Mouse (Mus musculus): Measurements from ENCODE around the gene Tpr. TPM values are rescaled to one million over a fixed set of nuclear protein-coding genes. Genes with fewer than 3 reads are reported as not detected.

Tpr gene
- polyA plus RNA-seq, 1 experiment from 2014 or later, result 189 TPM

GRCm38 (mm10) chr1:150396001-150396400 lies 3.4 kb downstream of the Tpr start:
- in situ Hi-C loops (cut with MboI; ENCODE audit: low pct_unique_long_range_greater_than_20kb), result loop anchor here (25.0 kb wide), 1 partner anchor 284 kb away; the partner anchor contains the start of gene Ptgs2
- ChIA-PET POLR2A (no interaction called here), CTCF (interaction anchor here (1.1 kb wide), 1 partner anchor 38 kb away, joined by 3 read pairs; no protein-coding TSS in a partner anchor)
- ATAC-seq, result no peak
- H3K27me3 ChIP-seq, result no peaks in the 10 kb centered on the region
- DNase-seq (ENCODE audit: low read depth, low spot score), result no peak
- TF ChIP-seq CTCF (IDR thresholded peaks at IDR 0.05), result no peak

- ChIA-PET POLR2A (no interaction called here), CTCF (interaction anchor here (0.8 to 4.6 kb wide), 4 partner anchors 11 to 22 kb away, joined by 4 to 18 read pairs (median 4); partner anchors contain the start of genes Odr4 and Tpr)
- no peaks in the 10 kb centered on the region for H3K27me3 ChIP-seq
- TF ChIP-seq CTCF (IDR thresholded peaks at IDR 0.05), result no peak
- in situ Hi-C loops (cut with MboI; ENCODE audit: low pct_unique_long_range_greater_than_20kb), result no loop called here
- ATAC-seq (no peak), DNase-seq (ENCODE audit: low read depth, low spot score) (no peak)
These were observed 11.3 kb downstream of the Tpr start for GRCm38 (mm10) chr1:150403914-150404313.

- in situ Hi-C loops (cut with MboI; ENCODE audit: low pct_unique_long_range_greater_than_20kb), result no loop called here
These were observed 11.9 kb downstream of the Tpr start for GRCm38 (mm10) chr1:150404555-150404954.

GRCm38 (mm10) chr1:150407285-150407684 lies 14.6 kb downstream of the Tpr start:
- in situ Hi-C loops (cut with MboI; ENCODE audit: low pct_unique_long_range_greater_than_20kb), result loop anchor here (5.0 kb wide), 1 partner anchor 35 kb away; no protein-coding TSS in a partner anchor
- ATAC-seq (no peak), DNase-seq (ENCODE audit: low read depth, low spot score) (no peak)
- no peak for TF ChIP-seq CTCF (IDR thresholded peaks at IDR 0.05)
- POLR2A ChIA-PET, result no interaction called here
- CTCF ChIA-PET, result interaction anchor here (0.7 to 0.8 kb wide), 2 partner anchors 13 to 14 kb away, joined by 3 read pairs; no protein-coding TSS in a partner anchor
- no peaks in the 10 kb centered on the region for H3K27me3 ChIP-seq

More at GRCm38 (mm10) chr1:150404555-150404954, 11.9 kb downstream of the Tpr start:
- POLR2A ChIA-PET, result no interaction called here
- CTCF ChIA-PET, result interaction anchor here (1.4 to 4.6 kb wide), 2 partner anchors 11 to 21 kb away, joined by 4 to 18 read pairs; partner anchors contain the start of genes Odr4 and Tpr
- TF ChIP-seq CTCF (IDR thresholded peaks at IDR 0.05), result no peak
- H3K27me3 ChIP-seq, result no peaks in the 10 kb centered on the region
- no peak for DNase-seq (ENCODE audit: low read depth, low spot score)
- ATAC-seq, result no peak

GRCm38 (mm10) chr1:150409996-150410395 lies 17.4 kb downstream of the Tpr start:
- ChIA-PET POLR2A (no interaction called here), CTCF (interaction anchor here (0.8 to 1.2 kb wide), 3 partner anchors 13 to 48 kb away, joined by 3 to 4 read pairs (median 3); no protein-coding TSS in a partner anchor)
- in situ Hi-C loops (cut with MboI; ENCODE audit: low pct_unique_long_range_greater_than_20kb), result loop anchor here (5.0 kb wide), 1 partner anchor 32 kb away; no protein-coding TSS in a partner anchor
- no peaks in the 10 kb centered on the region for H3K27me3 ChIP-seq
- TF ChIP-seq CTCF (IDR thresholded peaks at IDR 0.05), result no peak
- ATAC-seq, result no peak
- DNase-seq (ENCODE audit: low read depth, low spot score), result no peak

GRCm38 (mm10) chr1:150416006-150416405 lies 23.4 kb downstream of the Tpr start:
- in situ Hi-C loops (cut with MboI; ENCODE audit: low pct_unique_long_range_greater_than_20kb), result no loop called here
- CTCF ChIA-PET, result interaction anchor here (0.8 to 1.8 kb wide), 3 partner anchors 9 to 13 kb away, joined by 4 to 6 read pairs (median 5); no protein-coding TSS in a partner anchor
- no peak for ATAC-seq
- POLR2A ChIA-PET, result interaction anchor here (1.1 kb wide), 1 partner anchor 9 kb away, joined by 3 read pairs; no protein-coding TSS in a partner anchor
- no peak for DNase-seq (ENCODE audit: low read depth, low spot score)
- TF ChIP-seq CTCF (IDR thresholded peaks at IDR 0.05), result no peak
- H3K27me3 ChIP-seq, result no peaks in the 10 kb centered on the region

- TF ChIP-seq CTCF (IDR thresholded peaks at IDR 0.05), result no peak
- in situ Hi-C loops (cut with MboI; ENCODE audit: low pct_unique_long_range_greater_than_20kb), result no loop called here
- ChIA-PET POLR2A (no interaction called here), CTCF (interaction anchor here (0.8 to 1.6 kb wide), 4 partner anchors 15 to 21 kb away, joined by 3 to 4 read pairs (median 4); no protein-coding TSS in a partner anchor)
- no peak for DNase-seq (ENCODE audit: low read depth, low spot score)
- H3K27me3 ChIP-seq, result no peaks in the 10 kb centered on the region
- no peak for ATAC-seq
These were observed 25.8 kb downstream of the Tpr start for GRCm38 (mm10) chr1:150418426-150418825.

GRCm38 (mm10) chr1:150425665-150426064 lies 33.0 kb downstream of the Tpr start:
- no peaks in the 10 kb centered on the region for H3K27me3 ChIP-seq
- TF ChIP-seq CTCF (IDR thresholded peaks at IDR 0.05), result no peak
- in situ Hi-C loops (cut with MboI; ENCODE audit: low pct_unique_long_range_greater_than_20kb), result loop anchor here (25.0 kb wide), 1 partner anchor 987 kb away; no protein-coding TSS in a partner anchor
- POLR2A ChIA-PET, result interaction anchor here (1.2 to 1.8 kb wide), 2 partner anchors 9 to 35 kb away, joined by 3 read pairs; no protein-coding TSS in a partner anchor
- ATAC-seq, result no peak
- CTCF ChIA-PET, result interaction anchor here (1.0 to 2.2 kb wide), 2 partner anchors 9 to 21 kb away, joined by 4 to 6 read pairs; no protein-coding TSS in a partner anchor
- no peak for DNase-seq (ENCODE audit: low read depth, low spot score)

- no peak for TF ChIP-seq CTCF (IDR thresholded peaks at IDR 0.05)
- in situ Hi-C loops (cut with MboI; ENCODE audit: low pct_unique_long_range_greater_than_20kb), result loop anchor here (25.0 kb wide), 1 partner anchor 986 kb away; no protein-coding TSS in a partner anchor
- POLR2A ChIA-PET, result interaction anchor here (1.2 to 1.8 kb wide), 2 partner anchors 10 to 34 kb away, joined by 3 read pairs; no protein-coding TSS in a partner anchor
- CTCF ChIA-PET, result interaction anchor here (1.0 to 2.2 kb wide), 2 partner anchors 10 to 22 kb away, joined by 4 to 6 read pairs; no protein-coding TSS in a partner anchor
- no peak for ATAC-seq
- no peak for DNase-seq (ENCODE audit: low read depth, low spot score)
- H3K27me3 ChIP-seq, result no peaks in the 10 kb centered on the region
These were observed 33.6 kb downstream of the Tpr start for GRCm38 (mm10) chr1:150426216-150426615.

- in situ Hi-C loops (cut with MboI; ENCODE audit: low pct_unique_long_range_greater_than_20kb), result loop anchor here (25.0 kb wide), 1 partner anchor 974 kb away; no protein-coding TSS in a partner anchor
- ChIA-PET CTCF (interaction anchor here (1.0 to 2.3 kb wide), 2 partner anchors 10 to 20 kb away, joined by 3 to 7 read pairs; no protein-coding TSS in a partner anchor), POLR2A (no interaction called here)
- DNase-seq (ENCODE audit: low read depth, low spot score) (no peak), ATAC-seq (no peak)
- TF ChIP-seq CTCF (IDR thresholded peaks at IDR 0.05), result no peak
- H3K27me3 ChIP-seq, result no peaks in the 10 kb centered on the region
These were observed 46.0 kb downstream of the Tpr start for GRCm38 (mm10) chr1:150438641-150439040.

- ATAC-seq (no peak), DNase-seq (ENCODE audit: low read depth, low spot score) (no peak)
- no peaks in the 10 kb centered on the region for H3K27me3 ChIP-seq
- POLR2A ChIA-PET, result no interaction called here
- TF ChIP-seq CTCF (IDR thresholded peaks at IDR 0.05), result peak; percentile 6
- in situ Hi-C loops (cut with MboI; ENCODE audit: low pct_unique_long_range_greater_than_20kb), result loop anchor here (5.0 to 25.0 kb wide), 2 partner anchors 34 to 971 kb away; no protein-coding TSS in a partner anchor
- CTCF ChIA-PET, result interaction anchor here (1.1 kb wide), 1 partner anchor 10 kb away, joined by 3 read pairs; no protein-coding TSS in a partner anchor
These were observed 49.1 kb downstream of the Tpr start for GRCm38 (mm10) chr1:150441731-150442130.
